Mouse (Mus musculus) neural tube, embryonic 12.5 days (tissue): ENCODE data around the gene Mbl2. TPM values are rescaled to one million over a fixed set of nuclear protein-coding genes. Genes with fewer than 3 reads are reported as not detected.
"Not testable (repeated sequence)": the region's sequence is repeated elsewhere in the genome, so short reads cannot be mapped to it uniquely, and the experiment has no call there.

Experiments
- ATAC-seq: fragments of 200-750 bp; cut with Nextera tagmentation; 2 replicates; pipeline ENCODE4 v1.8.0; 2017; ENCODE audit warnings: low read depth, mild to moderate bottlenecking, moderate TSS enrichment, moderate library complexity; ENCODE audit not compliant: low FRiP score
- H3K27ac ChIP-seq: fragments of 300-500 bp; sonication (generic); 2 replicates; pipeline ENCODE4 v1.5.1; 2016
- H3K27me3 ChIP-seq: fragments of 300-500 bp; sonication (generic); replicated peaks from 2 replicates; pipeline ENCODE4 v1.6.1; 2016; ENCODE audit warnings: mild to moderate bottlenecking
- H3K36me3 ChIP-seq: fragments of 300-500 bp; sonication (generic); 2 replicates; pipeline ENCODE4 v1.6.1; 2016; ENCODE audit warnings: mild to moderate bottlenecking
- H3K4me1 ChIP-seq: fragments of 300-500 bp; sonication (generic); 2 replicates; pipeline ENCODE4 v1.6.1; 2016
- H3K4me2 ChIP-seq: fragments of 300-500 bp; sonication (generic); replicated peaks from 2 replicates; pipeline ENCODE4 v1.6.1; 2016; ENCODE audit warnings: mild to moderate bottlenecking
- H3K4me3 ChIP-seq: fragments of 300-500 bp; sonication (generic); 2 replicates; pipeline ENCODE4 v1.5.1; 2016
- H3K9ac ChIP-seq: fragments of 300-500 bp; sonication (generic); 2 replicates; pipeline ENCODE4 v1.6.1; 2016; ENCODE audit warnings: mild to moderate bottlenecking
- H3K9me3 ChIP-seq: fragments of 300-500 bp; sonication (generic); 2 replicates; pipeline ENCODE4 v1.6.1; 2016; ENCODE audit warnings: mild to moderate bottlenecking
- WGBS: fragments of 180-500 bp; shearing (Covaris S2); methylation state at CpG from one replicate; pipeline ENCODE4 v1.1.7; 2016; 5-methylcytosine and 5-hydroxymethylcytosine counted together
- microRNA-seq: library from miRNA; unstranded; fragments of <30 nt; microRNA quantifications from one replicate; pipeline ENCODE4, GENCODE M21; 2017
- polyA plus RNA-seq: library from polyadenylated mRNA; unstranded; fragments of >200 nt; fragmentation: Nextera tagmentation; extraction: Ambion mirVana; gene quantifications from 2 replicates; pipeline ENCODE4 v1.2.1, GENCODE M21; 2016

The Mbl2 gene
- polyA plus RNA-seq, 1 experiment from 2014 or later = not detected

- not testable (repeated sequence) for H3K27ac ChIP-seq, H3K9me3 ChIP-seq, ATAC-seq, H3K27me3 ChIP-seq, H3K36me3 ChIP-seq, H3K4me1 ChIP-seq, H3K4me3 ChIP-seq, H3K9ac ChIP-seq, H3K4me2 ChIP-seq
- 89% methylated on average over 8 of the region's 8 CpGs for WGBS
These were observed 10.1 kb upstream of the Mbl2 start for GRCm38 (mm10) chr19:30222593-30222992.

GRCm38 (mm10) chr19:30229477-30229876 lies 3.3 kb upstream of the Mbl2 start:
- no peak overlapping the region for H3K4me3 ChIP-seq
- H3K4me1 ChIP-seq = no peaks in the 10 kb centered on the region
- H3K9ac ChIP-seq = no peak overlapping the region
- no peak overlapping the region for H3K4me2 ChIP-seq
- 79% methylated on average over 3 of the region's 3 CpGs for WGBS
- no peak overlapping the region for H3K27ac ChIP-seq
- H3K9me3 ChIP-seq = no peaks in the 10 kb centered on the region
- H3K36me3 ChIP-seq = no peaks in the 10 kb centered on the region
- H3K27me3 ChIP-seq = no peaks in the 10 kb centered on the region
- no peak for ATAC-seq

DNA sequence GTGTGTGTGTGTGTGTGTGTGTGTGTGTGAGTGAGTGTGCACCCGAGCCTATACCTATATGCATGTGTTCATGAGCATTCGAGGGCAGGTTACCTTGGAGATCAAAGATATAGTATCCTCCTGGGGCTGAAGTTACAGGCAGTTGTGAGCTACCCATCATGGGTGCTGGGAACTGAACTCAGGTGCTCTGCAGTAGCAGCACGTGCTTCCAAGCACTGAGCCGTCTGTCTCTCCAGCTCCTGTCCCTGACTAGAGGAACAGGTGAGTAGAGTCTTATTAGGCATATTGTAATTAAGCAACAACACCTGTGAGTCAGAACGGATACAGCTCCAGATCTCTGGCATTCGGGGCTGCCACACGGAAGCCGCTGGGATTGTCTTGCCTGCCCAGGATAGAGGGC lies 1.7 kb downstream of the Mbl2 start:
- no peak overlapping the region for H3K4me2 ChIP-seq
- 84% methylated on average over 8 of the region's 8 CpGs for WGBS
- H3K9ac ChIP-seq = no peak overlapping the region
- H3K27ac ChIP-seq = no peak overlapping the region
- H3K9me3 ChIP-seq = no peaks in the 10 kb centered on the region
- no peak for ATAC-seq
- no peaks in the 10 kb centered on the region for H3K27me3 ChIP-seq
- no peaks in the 10 kb centered on the region for H3K4me1 ChIP-seq
- no peak overlapping the region for H3K4me3 ChIP-seq
- no peaks in the 10 kb centered on the region for H3K36me3 ChIP-seq

DNA sequence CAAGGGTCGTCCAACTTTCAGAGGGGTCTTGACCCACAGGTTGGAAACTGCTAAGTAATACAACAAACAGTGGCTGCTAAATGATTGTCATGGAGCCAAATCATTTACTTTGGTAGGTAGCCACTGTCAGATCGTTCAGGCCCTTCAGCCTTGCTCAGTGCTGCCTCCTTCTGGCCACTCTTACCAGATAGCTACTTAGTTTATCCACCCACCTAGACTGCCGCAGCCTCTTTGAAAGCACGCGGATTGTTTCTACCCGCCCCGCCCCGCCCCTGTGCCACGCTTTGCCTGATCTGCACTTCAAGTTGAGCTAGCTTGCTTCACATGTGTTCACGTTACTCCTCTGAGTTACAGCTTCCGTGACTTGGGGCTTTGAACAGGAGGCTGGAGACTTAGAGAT lies 14.6 kb downstream of the Mbl2 start:
- no peak overlapping the region for H3K4me2 ChIP-seq
- no peak overlapping the region for H3K9ac ChIP-seq
- no peak overlapping the region for H3K27ac ChIP-seq
- whole genome bisulfite sequencing = 18% methylated on average over 11 of the region's 11 CpGs
- ATAC-seq = no peak
- H3K4me1 ChIP-seq = no peaks in the 10 kb centered on the region
- no peaks in the 10 kb centered on the region for H3K36me3 ChIP-seq
- H3K9me3 ChIP-seq = no peaks in the 10 kb centered on the region
- no peak overlapping the region for H3K4me3 ChIP-seq
- H3K27me3 ChIP-seq = no peaks in the 10 kb centered on the region

- 9% methylated on average over 8 of the region's 8 CpGs for WGBS
- Histone ChIP-seq H3K4me2 (no peak overlapping the region), H3K4me3 (no peak overlapping the region), H3K9me3 (no peaks in the 10 kb centered on the region), H3K27me3 (no peaks in the 10 kb centered on the region), H3K36me3 (no peaks in the 10 kb centered on the region), H3K9ac (no peak overlapping the region), H3K4me1 (no peaks in the 10 kb centered on the region), H3K27ac (no peak overlapping the region)
- no peak for ATAC-seq
These were observed 16.1 kb downstream of the Mbl2 start for GRCm38 (mm10) chr19:30248822-30249221.

DNA sequence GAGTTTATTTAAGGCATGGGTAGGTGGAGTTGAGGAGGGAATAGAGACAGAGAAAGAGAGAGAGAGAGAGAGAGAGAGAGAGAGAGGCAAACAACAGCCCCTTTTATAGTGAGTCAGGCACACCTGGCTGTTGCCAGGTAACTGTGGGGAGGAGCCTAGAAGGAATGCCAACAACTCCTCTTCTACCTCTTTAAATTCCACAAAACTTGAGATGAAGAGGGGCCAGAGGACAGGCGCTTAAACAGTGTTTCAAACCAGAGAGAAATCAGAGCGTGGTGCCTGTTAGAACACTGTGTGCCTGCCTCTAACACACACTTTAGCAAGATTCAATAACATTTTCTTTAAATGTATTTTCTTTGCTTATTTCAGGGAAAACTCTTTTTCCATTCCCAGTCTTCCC lies 19.5 kb downstream of the Mbl2 start:
- 71% methylated on average over 2 of the region's 2 CpGs for WGBS
- Histone ChIP-seq H3K4me2 (no peak overlapping the region), H3K4me1 (no peaks in the 10 kb centered on the region), H3K9ac (no peak overlapping the region), H3K27me3 (no peaks in the 10 kb centered on the region), H3K9me3 (no peaks in the 10 kb centered on the region), H3K36me3 (no peaks in the 10 kb centered on the region), H3K27ac (no peak overlapping the region), H3K4me3 (no peak overlapping the region)
- ATAC-seq = no peak

- Histone ChIP-seq H3K9me3 (no peaks in the 10 kb centered on the region), H3K9ac (no peak overlapping the region), H3K27me3 (no peaks in the 10 kb centered on the region), H3K4me2 (no peak overlapping the region), H3K27ac (no peak overlapping the region), H3K36me3 (no peaks in the 10 kb centered on the region), H3K4me1 (no peaks in the 10 kb centered on the region), H3K4me3 (no peak overlapping the region)
- 42% methylated on average over 6 of the region's 6 CpGs for WGBS
- ATAC-seq = no peak
These were observed 23.6 kb downstream of the Mbl2 start for GRCm38 (mm10) chr19:30256339-30256738.

- H3K4me2 ChIP-seq = no peak overlapping the region
- H3K27me3 ChIP-seq = no peaks in the 10 kb centered on the region
- H3K9ac ChIP-seq = no peak overlapping the region
- no peaks in the 10 kb centered on the region for H3K9me3 ChIP-seq
- ATAC-seq = no peak
- no peaks in the 10 kb centered on the region for H3K36me3 ChIP-seq
- 69% methylated on average over 5 of the region's 5 CpGs for WGBS
- H3K4me3 ChIP-seq = no peak overlapping the region
- H3K4me1 ChIP-seq = no peaks in the 10 kb centered on the region
- H3K27ac ChIP-seq = no peak overlapping the region
These were observed 48.4 kb downstream of the Mbl2 start for GRCm38 (mm10) chr19:30281125-30281524.

DNA sequence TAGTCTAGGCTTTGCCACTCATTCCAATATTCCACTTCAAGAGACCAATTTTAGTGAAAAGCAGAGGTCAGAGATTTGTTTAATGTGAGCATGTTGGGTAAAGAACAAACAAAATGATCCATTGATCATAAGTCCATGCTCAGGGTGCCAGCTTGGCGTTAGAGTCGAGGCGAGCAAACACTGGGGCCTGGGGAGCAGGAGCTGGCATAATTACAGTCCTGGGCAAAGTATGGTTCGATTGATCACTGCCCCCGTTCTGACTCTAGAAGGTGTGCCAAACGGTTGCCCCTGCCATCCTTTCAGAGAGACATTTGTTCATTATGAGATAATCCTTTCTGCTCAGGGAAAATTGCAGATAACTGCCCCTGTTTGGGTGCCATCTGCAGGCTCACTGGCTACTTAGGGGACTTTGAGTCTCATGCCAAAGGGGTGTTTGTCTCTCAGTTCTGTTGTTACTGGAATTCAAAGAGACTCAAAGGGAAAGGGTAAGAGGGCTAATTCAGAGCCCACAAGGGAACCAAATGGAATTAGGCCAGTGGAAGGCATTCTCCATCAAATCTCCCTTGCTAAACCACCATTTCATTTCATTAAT lies 55.3 kb downstream of the Mbl2 start:
- no peaks in the 10 kb centered on the region for H3K9me3 ChIP-seq
- H3K4me3 ChIP-seq = no peak overlapping the region
- 88% methylated on average over 6 of the region's 6 CpGs for WGBS
- H3K36me3 ChIP-seq = no peaks in the 10 kb centered on the region
- H3K27me3 ChIP-seq = no peaks in the 10 kb centered on the region
- H3K4me2 ChIP-seq = no peak overlapping the region
- H3K9ac ChIP-seq = no peak overlapping the region
- ATAC-seq = no peak
- H3K4me1 ChIP-seq = no peaks in the 10 kb centered on the region
- H3K27ac ChIP-seq = no peak overlapping the region

Small RNA genes lying within 50 kb of the gene (microRNA-seq; reads per million reads assigned to microRNA genes)
- not detected for gene Gm24108

Other genes starting within 250 kb of the Mbl2 start
- not detected in 2 replicates for gene Trpd52l3, start 229.2 kb upstream of the Mbl2 start, polyA plus RNA-seq
- 74.6 and 80.9 TPM in 2 replicates for gene Uhrf2, start 202.4 kb upstream of the Mbl2 start, polyA plus RNA-seq
- gene Gldc, start 57.5 kb upstream of the Mbl2 start, polyA plus RNA-seq = 19.7 and 20.9 TPM in 2 replicates